10 mouse cellular contexts compared by ENCODE assay signal in genomic region chr16:43890747-43891336, GRCm38 (mm10). TPM values are rescaled to one million over a fixed set of nuclear protein-coding genes. Genes with fewer than 3 reads are reported as not detected.
A peak's percentile ranks its signal among the peaks of the same experiment; 100 is the strongest.
DNase-seq lines count a peak whose midpoint lies in the region; ATAC-seq and TF ChIP-seq lines count a peak whose summit lies in the region.
"Had no signal": no experiment of that assay in that cellular context is flagged by ENCODE, and none has a peak within 500 bp of the region (broad histone marks: within the 10 kb centered on the region; RNA-seq: fewer than 3 reads in every experiment).

No protein-coding gene starts in this region.

- no peak overlapping the region for H3K27ac ChIP-seq in kidney, embryonic 14.5 days (ENCODE audit: low read depth, low read length)
- no peak overlapping the region for H3K27ac ChIP-seq in forebrain, embryonic 15.5 days (replicated peaks)
- H3K27ac ChIP-seq in liver, embryonic 15.5 days (replicated peaks), result no peak overlapping the region

- H3K4me2 ChIP-seq in kidney, embryonic 14.5 days (replicated peaks; ENCODE audit: low read depth, low read length), result peak overlapping the region; percentile 61
- peak overlapping the region; percentile 82; the same call in 1 of the 2 replicates for H3K4me2 ChIP-seq in forebrain, embryonic 15.5 days (replicated peaks)
- peak overlapping the region; percentile 75; the same call in 1 of the 2 replicates for H3K4me2 ChIP-seq in liver, embryonic 15.5 days

- no peak for TF ChIP-seq CTCF in G1E (IDR thresholded peaks at IDR 0.05; ENCODE audit: low read depth, low read length)

- no peaks in the 10 kb centered on the region for H3K27me3 ChIP-seq in kidney, embryonic 14.5 days (ENCODE audit: control insufficient read depth, insufficient read depth, low read length)
- no peaks in the 10 kb centered on the region for H3K27me3 ChIP-seq in G1E (ENCODE audit: insufficient read depth, low read length)
- H3K27me3 ChIP-seq in forebrain, embryonic 15.5 days, result no peaks in the 10 kb centered on the region
- no peaks in the 10 kb centered on the region for H3K27me3 ChIP-seq in liver, embryonic 15.5 days

- no peak overlapping the region for H3K4me3 ChIP-seq in kidney, embryonic 14.5 days (ENCODE audit: low read length)
- peak overlapping the region; percentile 80; the same call in 1 of the 2 replicates for H3K4me3 ChIP-seq in G1E (ENCODE audit: low read depth, low read length)
- peak overlapping the region; percentile 91 for H3K4me3 ChIP-seq in forebrain, embryonic 15.5 days
- peak overlapping the region; percentile 80; the same call in 1 of the 2 replicates for H3K4me3 ChIP-seq in liver, embryonic 15.5 days (replicated peaks)

- no peak for DNase-seq in kidney, postnatal 4 days
- DNase-seq in G1E (ENCODE audit: low spot score) (no peak), MN1 (ENCODE audit: low spot score) (no peak)
- no peak for DNase-seq in spleen, postnatal 14 days (ENCODE audit: low spot score in 2 of 2)
- DNase-seq in urinary bladder, postnatal 10 days (ENCODE audit: low spot score), result no peak
- DNase-seq: cerebellum, adult 11-12 months; spleen, adult 18-20 months had no signal

- H3K36me3 ChIP-seq in kidney, embryonic 14.5 days (ENCODE audit: control insufficient read depth, insufficient read depth, low read length), result no peaks in the 10 kb centered on the region
- H3K36me3 ChIP-seq in G1E (replicated peaks), result peaks cover 28% of the 10 kb centered on the region
- no peaks in the 10 kb centered on the region for H3K36me3 ChIP-seq in forebrain, embryonic 15.5 days
- H3K36me3 ChIP-seq in liver, embryonic 15.5 days (replicated peaks), result no peaks in the 10 kb centered on the region

- H3K4me1 ChIP-seq in kidney, embryonic 14.5 days (ENCODE audit: control insufficient read depth, insufficient read depth, low read length), result peaks cover 5% of the 10 kb centered on the region; the same call in 1 of the 2 replicates
- H3K4me1 ChIP-seq in G1E (ENCODE audit: insufficient read depth, low read depth, low read length), result peaks cover 24% of the 10 kb centered on the region
- H3K4me1 ChIP-seq in forebrain, embryonic 15.5 days, result peaks cover 20% of the 10 kb centered on the region
- peaks cover 22% of the 10 kb centered on the region; the same call in 1 of the 2 replicates for H3K4me1 ChIP-seq in liver, embryonic 15.5 days (replicated peaks)

- H3K9me3 ChIP-seq in kidney, embryonic 14.5 days (ENCODE audit: control insufficient read depth, low read length), result no peaks in the 10 kb centered on the region
- H3K9me3 ChIP-seq in G1E (replicated peaks), result no peaks in the 10 kb centered on the region
- no peaks in the 10 kb centered on the region for H3K9me3 ChIP-seq in forebrain, embryonic 15.5 days
- H3K9me3 ChIP-seq in liver, embryonic 15.5 days (replicated peaks), result no peaks in the 10 kb centered on the region

- ATAC-seq in kidney, embryonic 14.5 days (ENCODE audit: low FRiP score, low TSS enrichment), result no peak
- ATAC-seq in G1E (ENCODE audit: extremely low read depth, insufficient number of reproducible peaks, low FRiP score, poor library complexity, severe bottlenecking), result no peak
- no peak for ATAC-seq in forebrain, embryonic 15.5 days (replicated peaks)
- ATAC-seq in liver, embryonic 15.5 days (ENCODE audit: insufficient read depth), result no peak

- peak overlapping the region; percentile 61; the same call in 1 of the 2 replicates for H3K9ac ChIP-seq in kidney, embryonic 14.5 days (ENCODE audit: low read depth, low read length)
- no peak overlapping the region for H3K9ac ChIP-seq in forebrain, embryonic 15.5 days (replicated peaks)
- H3K9ac ChIP-seq in liver, embryonic 15.5 days, result no peak overlapping the region

- WGBS in kidney, embryonic 14.5 days, result 85% methylated on average over 4 of the region's 4 CpGs
- WGBS in forebrain, embryonic 15.5 days, result 86% methylated on average over 4 of the region's 4 CpGs
- WGBS in liver, embryonic 15.5 days (ENCODE audit: insufficient replicate concordance), result 61% methylated on average over 4 of the region's 4 CpGs

RNA-seq across cellular contexts. Expression of gene Ccdc191, which starts 1.2 kb away (rescaled TPM):
- polyA plus RNA-seq in kidney, embryonic 14.5 days (2014; fragmentation: Nextera tagmentation; extraction: Ambion mirVana), result 16.0 and 19.6 TPM in 2 replicates
- total RNA-seq in G1E (2014; fragmentation: Nextera tagmentation), result 16.3 and 22.2 TPM in 2 replicates
- 11.2 and 19.6 TPM in 2 replicates for total RNA-seq in G1E (2017)
- 1.9 and 2.9 TPM in 2 replicates for polyA plus RNA-seq in G1E (2012)
- 9.4 and 12.2 TPM in 2 replicates for polyA plus RNA-seq in forebrain, embryonic 15.5 days (2015; fragmentation: Nextera tagmentation; extraction: Ambion mirVana)
- 2.6 and 3.4 TPM in 2 replicates for polyA plus RNA-seq in liver, embryonic 15.5 days (2015; fragmentation: Nextera tagmentation; extraction: Ambion mirVana)

RNA-seq across cellular contexts. Expression of gene Qtrt2, which starts 35.8 kb away (rescaled TPM):
- polyA plus RNA-seq in kidney, embryonic 14.5 days (2014; fragmentation: Nextera tagmentation; extraction: Ambion mirVana), result 29.3 and 46.2 TPM in 2 replicates
- total RNA-seq in G1E (2014; fragmentation: Nextera tagmentation) (19.2 and 24.8 TPM in 2 replicates), G1E (2017) (27.5 and 31.9 TPM in 2 replicates)
- polyA plus RNA-seq in G1E (2012), result 2.2 and 6.0 TPM in 2 replicates
- 25.1 and 26.7 TPM in 2 replicates for polyA plus RNA-seq in forebrain, embryonic 15.5 days (2015; fragmentation: Nextera tagmentation; extraction: Ambion mirVana)
- polyA plus RNA-seq in liver, embryonic 15.5 days (2015; fragmentation: Nextera tagmentation; extraction: Ambion mirVana), result 4.4 and 5.5 TPM in 2 replicates
